Mouse (Mus musculus) neural tube, embryonic 15.5 days (tissue): ENCODE data around the gene Lrrc29. TPM values are rescaled to one million over a fixed set of nuclear protein-coding genes. Genes with fewer than 3 reads are reported as not detected.
"Not testable (repeated sequence)": the region's sequence is repeated elsewhere in the genome, so short reads cannot be mapped to it uniquely, and the experiment has no call there.

Experiments used
- ATAC-seq: fragments of 200-750 bp; cut with Nextera tagmentation; 2 replicates; pipeline ENCODE4 v1.8.0; 2017; ENCODE audit warnings: mild to moderate bottlenecking, moderate TSS enrichment, moderate library complexity; ENCODE audit not compliant: low FRiP score
- H3K27ac ChIP-seq: fragments of 300-500 bp; sonication (generic); replicated peaks from 2 replicates; pipeline ENCODE4 v1.5.1; 2015; ENCODE audit warnings: mild to moderate bottlenecking, inconsistent platforms
- H3K27me3 ChIP-seq: fragments of 300-500 bp; sonication (generic); replicated peaks from 2 replicates; pipeline ENCODE4 v1.6.1; 2015; ENCODE audit warnings: inconsistent platforms
- H3K36me3 ChIP-seq: fragments of 300-500 bp; sonication (generic); 2 replicates; pipeline ENCODE4 v1.6.1; 2015; ENCODE audit warnings: inconsistent platforms
- H3K4me1 ChIP-seq: fragments of 300-500 bp; sonication (generic); 2 replicates; pipeline ENCODE4 v1.6.1; 2015; ENCODE audit warnings: inconsistent platforms
- H3K4me2 ChIP-seq: fragments of 300-500 bp; sonication (generic); 2 replicates; pipeline ENCODE4 v1.6.1; 2015; ENCODE audit warnings: inconsistent platforms, mild to moderate bottlenecking, moderate library complexity
- H3K4me3 ChIP-seq: fragments of 300-500 bp; sonication (generic); replicated peaks from 2 replicates; pipeline ENCODE4 v1.5.1; 2015; ENCODE audit warnings: mild to moderate bottlenecking, inconsistent platforms
- H3K9ac ChIP-seq: fragments of 300-500 bp; sonication (generic); replicated peaks from 2 replicates; pipeline ENCODE4 v1.6.1; 2015; ENCODE audit warnings: mild to moderate bottlenecking, inconsistent platforms
- H3K9me3 ChIP-seq: fragments of 300-500 bp; sonication (generic); replicated peaks from 2 replicates; pipeline ENCODE4 v1.6.1; 2016; ENCODE audit warnings: inconsistent platforms
- WGBS: fragments of 180-500 bp; shearing (Covaris S2); methylation state at CpG from one replicate; pipeline ENCODE4 v1.1.7; 2015; ENCODE audit warnings: mixed read lengths; 5-methylcytosine and 5-hydroxymethylcytosine counted together
- polyA plus RNA-seq: library from polyadenylated mRNA; unstranded; fragments of >200 nt; fragmentation: Nextera tagmentation; extraction: Ambion mirVana; gene quantifications from 2 replicates; pipeline ENCODE4 v1.2.1, GENCODE M21; 2015

Lrrc29 gene
- polyA plus RNA-seq, 1 experiment from 2014 or later: 0.55 TPM

DNA sequence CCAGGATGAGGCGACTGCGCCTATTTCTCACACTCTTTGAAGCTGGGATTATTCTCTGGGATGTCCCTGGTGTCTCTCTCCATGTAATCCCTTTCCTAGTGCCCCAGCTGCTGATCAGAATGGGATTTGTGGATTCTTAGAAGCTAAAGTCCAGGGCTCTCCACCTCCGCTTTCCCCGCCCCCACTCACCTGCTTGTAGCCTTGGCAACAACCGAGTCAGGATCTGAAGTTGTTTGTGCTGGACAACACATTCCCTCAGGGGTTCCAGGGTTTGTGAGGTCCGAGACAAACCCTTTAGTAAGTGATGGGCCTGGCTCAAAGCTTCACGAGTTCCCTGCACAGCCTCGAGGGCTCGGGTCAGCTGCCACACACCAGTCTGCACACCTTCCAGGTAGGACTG lies 31.3 kb downstream of the Lrrc29 start:
- Histone ChIP-seq H3K4me3 (no peak overlapping the region), H3K36me3 (peaks cover 10% of the 10 kb centered on the region), H3K27ac (no peak overlapping the region), H3K27me3 (no peaks in the 10 kb centered on the region; the same call in 1 of the 2 replicates), H3K4me2 (peak overlapping the region; percentile 17; the same call in 1 of the 2 replicates), H3K9ac (no peak overlapping the region), H3K4me1 (peaks cover 37% of the 10 kb centered on the region), H3K9me3 (no peaks in the 10 kb centered on the region)
- no peak for ATAC-seq
- 74% methylated on average over 9 of the region's 9 CpGs for WGBS

DNA sequence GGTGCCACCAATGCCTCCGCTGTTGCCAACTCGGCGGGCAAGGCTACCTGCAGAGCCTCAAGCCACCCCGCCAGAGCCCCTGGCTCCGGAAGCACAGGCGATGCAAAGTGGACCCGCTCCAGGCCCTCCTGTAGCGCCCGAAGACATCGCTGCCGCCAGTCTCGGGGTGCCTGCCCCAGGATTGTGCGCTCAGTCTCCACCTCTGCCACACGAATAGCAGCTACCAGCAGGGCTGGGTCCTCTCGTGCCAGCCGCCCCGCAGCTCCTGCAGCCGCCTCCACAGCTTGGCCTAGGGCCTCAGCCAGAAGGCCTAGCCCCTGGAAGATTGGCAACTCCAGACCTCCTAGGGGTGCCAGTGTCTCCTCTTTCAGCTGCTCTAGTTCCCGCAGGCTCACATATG lies 32.7 kb downstream of the Lrrc29 start:
- WGBS: 62% methylated on average over 19 of the region's 19 CpGs
- Histone ChIP-seq H3K4me2 (no peak overlapping the region), H3K4me1 (peaks cover 33% of the 10 kb centered on the region), H3K4me3 (no peak overlapping the region), H3K27ac (no peak overlapping the region), H3K36me3 (no peaks in the 10 kb centered on the region), H3K27me3 (no peaks in the 10 kb centered on the region; the same call in 1 of the 2 replicates), H3K9me3 (no peaks in the 10 kb centered on the region), H3K9ac (no peak overlapping the region)
- ATAC-seq: no peak

DNA sequence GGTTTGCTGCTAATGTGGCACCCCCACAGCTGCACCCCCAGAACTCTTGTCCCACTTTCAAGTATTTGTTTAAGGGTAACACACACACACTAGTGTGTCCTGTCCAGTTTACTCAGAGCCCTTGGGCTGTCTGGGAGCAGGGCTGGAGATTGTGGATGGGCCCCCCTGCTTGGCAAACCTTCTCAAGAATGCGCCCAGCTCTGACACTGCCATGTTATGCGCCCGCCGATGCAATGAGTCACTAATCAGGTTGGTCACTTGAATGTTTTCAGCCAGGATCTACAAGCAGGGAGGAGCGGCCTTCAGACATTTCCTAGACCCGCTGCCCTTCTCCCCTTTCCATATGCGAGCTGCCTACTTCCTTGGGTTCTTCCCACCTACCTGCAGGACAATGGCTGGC lies 33.6 kb downstream of the Lrrc29 start:
- WGBS: 84% methylated on average over 7 of the region's 7 CpGs
- no peaks in the 10 kb centered on the region; the same call in 1 of the 2 replicates for H3K27me3 ChIP-seq
- no peak overlapping the region for H3K9ac ChIP-seq
- no peaks in the 10 kb centered on the region for H3K9me3 ChIP-seq
- no peak overlapping the region for H3K4me2 ChIP-seq
- H3K4me3 ChIP-seq: no peak overlapping the region
- H3K27ac ChIP-seq: no peak overlapping the region
- peaks cover 37% of the 10 kb centered on the region for H3K4me1 ChIP-seq
- H3K36me3 ChIP-seq: no peaks in the 10 kb centered on the region
- ATAC-seq: no peak

DNA sequence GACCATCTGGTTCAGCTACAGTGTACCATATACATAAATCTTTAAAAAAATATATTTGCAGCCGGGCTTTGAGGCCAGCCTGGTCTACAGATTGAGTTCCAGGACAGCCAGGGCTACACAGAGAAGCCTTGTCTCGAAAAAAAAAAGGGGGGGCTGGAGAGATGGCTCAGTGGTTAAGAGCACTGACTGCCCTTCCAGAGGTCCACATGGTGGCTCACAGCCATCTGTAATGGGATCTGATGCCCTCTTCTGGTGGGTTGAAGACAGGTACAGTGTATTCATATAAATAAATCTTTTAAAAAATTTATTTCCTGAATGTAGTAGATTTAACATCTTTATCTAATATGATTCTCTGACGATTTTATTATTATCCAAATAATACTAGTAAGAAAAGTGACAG lies 34.3 kb downstream of the Lrrc29 start:
- not testable (repeated sequence) for H3K36me3 ChIP-seq, H3K27me3 ChIP-seq, H3K9ac ChIP-seq, H3K4me2 ChIP-seq, H3K9me3 ChIP-seq, ATAC-seq, H3K4me3 ChIP-seq, H3K27ac ChIP-seq
- peaks cover 38% of the 10 kb centered on the region for H3K4me1 ChIP-seq
- WGBS: 70% methylated on average over 3 of the region's 3 CpGs

DNA sequence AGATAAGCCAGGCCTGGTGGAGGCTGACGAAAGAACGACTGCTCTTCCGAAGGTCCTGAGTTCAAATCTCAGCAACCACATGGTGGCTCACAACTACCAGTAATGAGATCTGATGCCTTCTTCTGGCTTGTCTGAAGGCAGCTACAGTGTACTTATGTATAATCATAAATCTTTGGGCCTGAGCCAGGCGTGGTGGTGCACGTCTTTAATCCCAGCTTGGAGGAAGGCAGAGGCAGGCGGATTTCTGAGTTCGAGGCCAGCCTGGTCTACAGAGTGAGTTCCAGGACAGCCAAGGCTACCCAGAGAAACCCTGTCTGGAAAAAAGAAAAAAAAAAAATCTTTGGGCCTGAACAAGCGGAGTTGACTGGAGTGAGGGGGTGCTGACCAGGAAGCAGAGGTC lies 34.7 kb downstream of the Lrrc29 start:
- ATAC-seq, H3K27ac ChIP-seq, H3K27me3 ChIP-seq, H3K36me3 ChIP-seq, H3K9ac ChIP-seq, H3K9me3 ChIP-seq, H3K4me3 ChIP-seq: not testable (repeated sequence)
- Histone ChIP-seq H3K4me1 (peaks cover 41% of the 10 kb centered on the region), H3K4me2 (0 out of 2 replicates have a peak overlapping the region, but pooled peaks have one; percentile 77)
- WGBS: 90% methylated on average over 8 of the region's 8 CpGs

DNA sequence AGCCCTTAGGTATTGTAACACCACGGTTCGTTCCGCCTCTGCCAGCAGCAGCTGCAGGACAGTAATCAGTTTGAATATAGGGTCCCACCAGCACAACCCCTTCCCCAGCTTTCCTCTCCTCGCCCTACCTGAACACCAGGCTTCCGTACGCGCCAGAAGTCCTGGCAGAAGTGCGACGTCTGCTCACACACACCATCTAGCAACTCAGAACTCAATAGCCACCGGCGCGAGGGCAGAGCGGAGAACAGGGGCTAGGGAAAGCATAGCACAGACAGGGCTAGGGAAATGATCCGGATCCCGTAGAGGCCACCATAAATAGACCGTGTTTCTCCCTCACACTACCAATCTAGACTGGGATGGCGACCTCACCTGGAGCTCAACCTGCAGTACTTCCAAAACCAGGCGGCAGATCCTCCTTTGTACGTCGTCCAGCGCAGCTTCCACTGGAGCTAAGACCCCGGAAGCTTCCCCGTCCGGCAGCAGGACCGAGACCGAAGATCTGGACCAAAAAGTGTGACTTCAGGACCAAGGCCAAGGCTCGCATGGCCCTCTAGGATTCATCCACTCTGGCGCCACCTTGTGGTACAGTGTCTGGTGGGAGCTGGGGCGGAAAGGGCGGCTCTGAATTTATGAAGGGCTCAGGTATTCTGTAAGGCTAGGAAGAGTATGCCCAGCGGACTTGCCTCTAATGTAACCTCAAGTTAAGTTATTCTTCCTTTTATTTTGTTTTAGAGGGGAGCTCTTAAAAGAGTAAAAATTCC lies 35.3 kb downstream of the Lrrc29 start:
- ATAC-seq: no peak

DNA sequence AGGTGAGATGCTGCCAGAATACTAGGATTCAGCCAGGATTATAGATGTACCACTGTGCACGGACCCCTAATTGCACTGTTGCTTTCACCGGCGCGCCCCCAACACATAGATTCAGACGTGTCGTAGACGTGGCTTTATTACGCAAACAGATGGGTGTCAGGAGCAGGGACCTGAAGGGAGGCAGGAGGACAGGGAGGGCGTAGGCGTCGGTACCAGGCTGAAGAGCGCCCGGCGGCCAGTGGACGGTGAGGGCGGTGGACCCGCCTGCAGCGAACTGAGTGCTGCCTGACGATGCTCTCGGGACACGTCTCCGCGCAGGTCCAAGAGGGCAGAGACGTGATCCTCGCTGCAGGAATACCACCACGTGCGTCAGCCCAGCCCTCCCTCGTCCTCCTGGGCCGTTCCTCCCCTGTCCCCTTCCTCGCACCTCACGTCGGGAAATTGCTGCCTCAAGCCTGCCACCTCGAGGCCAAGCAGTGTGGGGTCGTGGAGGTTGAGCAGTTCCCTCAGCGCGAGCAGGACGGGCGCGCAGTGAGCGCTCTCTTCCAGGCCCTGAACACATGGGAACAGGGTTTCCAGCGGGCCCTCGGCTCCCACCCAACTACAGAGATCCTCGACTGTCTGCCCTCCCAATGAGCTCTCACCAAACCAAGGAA lies 36.1 kb downstream of the Lrrc29 start, which contains the start of gene 4931428F04Rik:
4931428F04Rik (minus strand) TSS at position 60 of the 656 bp plus-strand sequence.
- Histone ChIP-seq H3K4me2 (peak within 1 kb of the TSS; percentile 77), H3K27me3 (no peaks in the 10 kb centered on the region), H3K36me3 (peaks cover 9% of the 10 kb centered on the region; the same call in 1 of the 2 replicates), H3K9me3 (no peaks in the 10 kb centered on the region), H3K9ac (peak within 1 kb of the TSS; percentile 61), H3K4me3 (peak within 1 kb of the TSS; percentile 58), H3K27ac (peak within 1 kb of the TSS; percentile 94), H3K4me1 (peaks cover 56% of the 10 kb centered on the region)
- ATAC-seq: peak; percentile 23
- WGBS: under 1% methylated on average over 34 of the region's 43 CpGs

More for the DNA sequence above, 35.3 kb downstream of the Lrrc29 start:
- H3K9me3 ChIP-seq: no peaks in the 10 kb centered on the region
- H3K36me3 ChIP-seq: 0 out of 2 replicates have a peak, but pooled peaks cover 3% of the 10 kb centered on the region
- peak overlapping the region; percentile 77 for H3K4me2 ChIP-seq
- H3K9ac ChIP-seq: peak overlapping the region; percentile 61
- peak overlapping the region; percentile 58 for H3K4me3 ChIP-seq
- peaks cover 48% of the 10 kb centered on the region for H3K4me1 ChIP-seq
- H3K27me3 ChIP-seq: no peaks in the 10 kb centered on the region; the same call in 1 of the 2 replicates
- H3K27ac ChIP-seq: no peak overlapping the region
- 8% methylated on average over 31 of the region's 31 CpGs for WGBS

DNA sequence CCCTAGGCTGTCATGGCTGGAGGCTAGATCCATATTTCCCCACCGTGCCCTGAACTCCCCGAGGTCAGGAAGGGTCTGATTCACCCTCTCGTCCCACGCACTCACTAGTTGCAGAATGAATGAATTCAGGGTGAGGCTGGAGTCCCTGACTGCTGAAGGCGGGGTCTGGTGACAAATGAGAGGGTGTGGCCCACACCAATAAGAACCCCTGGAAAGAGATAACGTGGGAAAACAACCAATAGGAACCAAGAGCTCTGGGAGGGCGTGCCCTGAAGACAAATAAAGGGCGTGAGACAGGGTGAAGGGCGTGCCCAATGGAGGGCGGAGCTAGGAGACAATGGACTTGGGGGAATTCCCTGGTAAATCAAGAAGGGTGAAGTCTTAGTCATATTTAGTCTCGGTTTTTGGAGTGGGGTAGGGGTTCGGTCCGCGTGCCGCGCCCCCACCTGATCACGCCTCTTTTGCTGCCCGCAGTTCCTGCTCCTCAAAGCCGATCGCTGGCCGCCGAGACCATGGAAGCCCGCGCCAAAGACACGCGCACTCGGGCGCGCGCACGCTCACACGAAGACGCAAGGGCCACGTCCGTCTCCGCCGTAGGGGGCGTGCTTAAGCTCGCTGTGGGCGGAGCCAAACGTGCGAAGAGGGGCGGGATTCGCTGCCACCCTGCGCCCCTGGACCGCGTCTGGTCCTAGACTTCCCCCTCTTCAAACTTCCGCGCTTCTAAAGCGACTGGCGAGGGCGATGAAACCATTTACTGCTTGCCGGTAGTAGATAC lies 36.9 kb downstream of the Lrrc29 start:
- Histone ChIP-seq H3K4me2 (peak overlapping the region; percentile 77), H3K36me3 (peaks cover 10% of the 10 kb centered on the region; the same call in 1 of the 2 replicates), H3K4me3 (peak overlapping the region; percentile 58), H3K9ac (peak overlapping the region; percentile 61), H3K9me3 (no peaks in the 10 kb centered on the region), H3K27me3 (no peaks in the 10 kb centered on the region), H3K4me1 (peaks cover 57% of the 10 kb centered on the region), H3K27ac (peak overlapping the region; percentile 94)
- WGBS: under 1% methylated on average over 53 of the region's 53 CpGs
- peak; percentile 94 for ATAC-seq

DNA sequence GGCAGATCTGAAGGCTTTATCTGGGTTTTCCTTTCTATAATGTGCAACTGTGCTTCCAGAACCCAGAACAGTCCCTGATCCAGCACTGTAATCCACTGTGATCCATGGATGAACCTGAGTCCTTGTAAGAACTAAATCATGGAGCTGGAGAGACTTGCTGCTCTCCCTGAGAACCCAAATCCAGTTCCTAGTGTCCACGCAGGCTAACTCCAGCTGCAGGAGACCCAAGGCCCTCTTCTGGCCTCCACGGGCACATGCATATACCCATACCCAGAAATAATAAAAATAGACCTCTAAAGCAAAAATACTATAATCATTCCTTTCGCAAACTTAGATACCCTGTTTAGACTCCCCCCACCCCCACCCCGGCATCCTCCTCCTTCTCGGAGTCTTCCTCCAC lies 37.8 kb downstream of the Lrrc29 start:
- no peaks in the 10 kb centered on the region for H3K9me3 ChIP-seq
- H3K27ac ChIP-seq: peak overlapping the region; percentile 94
- H3K4me3 ChIP-seq: peak overlapping the region; percentile 58
- H3K4me2 ChIP-seq: peak overlapping the region; percentile 77
- peaks cover 16% of the 10 kb centered on the region for H3K36me3 ChIP-seq
- peak overlapping the region; percentile 61 for H3K9ac ChIP-seq
- no peaks in the 10 kb centered on the region for H3K27me3 ChIP-seq
- H3K4me1 ChIP-seq: peaks cover 62% of the 10 kb centered on the region
- 78% methylated on average over 5 of the region's 5 CpGs for WGBS
- ATAC-seq: no peak

DNA sequence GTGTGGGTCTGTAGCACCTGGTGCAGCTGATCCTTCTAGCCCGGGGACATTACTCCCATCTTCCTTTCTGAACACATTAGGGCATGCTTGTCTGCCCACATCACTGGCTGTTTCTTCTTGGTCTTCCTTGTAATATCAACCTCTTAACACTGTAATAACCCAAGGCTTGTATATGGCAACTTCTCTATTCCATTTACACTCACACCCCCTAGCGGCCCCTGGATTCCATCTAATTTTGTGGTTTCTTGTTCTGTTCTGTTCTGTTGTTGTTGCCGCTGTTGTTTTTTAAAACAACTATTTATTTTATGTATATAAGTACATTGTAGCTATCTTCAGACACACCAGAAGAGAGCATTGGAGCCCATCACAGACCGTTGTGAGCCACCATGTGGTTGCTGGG lies 39.2 kb downstream of the Lrrc29 start:
- no peak overlapping the region for H3K27ac ChIP-seq
- H3K9me3 ChIP-seq: no peaks in the 10 kb centered on the region
- no peaks in the 10 kb centered on the region; the same call in 1 of the 2 replicates for H3K27me3 ChIP-seq
- peak overlapping the region; percentile 8; the same call in 1 of the 2 replicates for H3K4me3 ChIP-seq
- peaks cover 30% of the 10 kb centered on the region for H3K36me3 ChIP-seq
- no peak for ATAC-seq
- no peak overlapping the region for H3K9ac ChIP-seq
- H3K4me2 ChIP-seq: peak overlapping the region; percentile 77
- 92% methylated on average over 4 of the region's 4 CpGs for WGBS
- H3K4me1 ChIP-seq: peaks cover 64% of the 10 kb centered on the region

DNA sequence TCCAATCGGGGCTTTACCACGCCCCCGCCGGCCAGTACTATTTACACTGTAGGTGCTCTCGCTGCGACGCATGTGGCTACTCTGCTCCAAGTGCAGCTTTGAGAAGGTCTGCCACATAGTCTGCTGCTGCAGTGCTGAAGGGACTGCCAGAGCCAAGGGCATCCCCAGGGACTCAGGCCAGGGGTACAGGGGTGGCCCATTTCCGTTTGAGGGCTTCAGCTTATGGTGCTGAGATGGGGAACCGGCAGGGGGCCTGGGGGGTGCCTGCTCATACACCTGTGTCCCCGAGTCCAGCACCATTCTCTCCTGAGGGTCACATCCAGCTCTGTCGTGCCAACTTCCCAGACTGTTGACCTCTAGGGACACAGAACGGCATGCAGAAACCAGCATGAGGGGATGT lies 40.6 kb downstream of the Lrrc29 start:
- Histone ChIP-seq H3K9me3 (no peaks in the 10 kb centered on the region), H3K4me2 (peak overlapping the region; percentile 77; the same call in 1 of the 2 replicates), H3K36me3 (peaks cover 39% of the 10 kb centered on the region), H3K9ac (no peak overlapping the region), H3K4me3 (no peak overlapping the region), H3K27ac (no peak overlapping the region), H3K4me1 (peaks cover 59% of the 10 kb centered on the region), H3K27me3 (peaks cover 2% of the 10 kb centered on the region)
- ATAC-seq: no peak
- WGBS: 34% methylated on average over 12 of the region's 12 CpGs
